In the genomic region with DNA sequence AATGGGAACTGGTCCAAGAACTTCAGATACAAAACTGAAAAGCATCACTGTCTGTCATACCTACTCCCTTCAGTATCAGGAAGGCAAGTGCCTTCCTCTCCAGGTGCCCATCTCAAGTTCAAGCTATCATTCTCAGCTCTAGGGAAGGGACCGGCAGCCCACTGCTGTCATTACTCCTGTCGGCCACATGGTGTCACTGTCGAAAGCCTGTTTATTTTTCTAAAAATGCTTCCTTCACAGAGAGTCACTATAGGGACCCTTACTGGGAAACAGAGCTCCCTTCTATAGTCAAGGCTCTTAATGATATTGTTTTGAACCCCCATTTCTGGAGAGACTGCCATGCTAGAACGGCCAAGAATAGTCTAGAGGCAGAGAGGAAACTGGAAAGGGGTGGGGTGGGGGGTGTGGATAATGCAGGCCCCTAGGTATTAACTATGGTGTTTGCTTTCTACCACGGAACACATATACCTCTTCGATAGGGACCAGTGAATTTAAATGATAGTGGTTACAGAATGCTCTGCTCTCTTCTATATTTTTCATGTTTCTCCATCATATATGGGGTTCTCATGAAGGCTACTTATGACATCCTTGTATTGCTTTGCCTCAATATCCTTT, we compare ENCODE assay signal across 9 mouse cellular contexts. TPM values are rescaled to one million over a fixed set of nuclear protein-coding genes. Genes with fewer than 3 reads are reported as not detected.
DNase-seq lines count a peak whose midpoint lies in the region; ATAC-seq and TF ChIP-seq lines count a peak whose summit lies in the region.
"Had no signal": no experiment of that assay in that cellular context is flagged by ENCODE, and none has a peak within 500 bp of the region (broad histone marks: within the 10 kb centered on the region; RNA-seq: fewer than 3 reads in every experiment).

No protein-coding gene starts in this region.

- no peak overlapping the region for H3K4me3 ChIP-seq in testis, adult 2 months (ENCODE audit: control insufficient read depth, low read depth, low read length)
- H3K4me3 ChIP-seq in kidney, embryonic 15.5 days (replicated peaks) = no peak overlapping the region
- no peak overlapping the region for H3K4me3 ChIP-seq in lung, embryonic 14.5 days (ENCODE audit: low read depth, low read length)
- H3K4me3 ChIP-seq: erythroblast, embryonic 14.5 days had no signal

- H3K4me1 ChIP-seq in testis, adult 2 months (ENCODE audit: control insufficient read depth, insufficient read depth, low read length) = no peaks in the 10 kb centered on the region
- no peaks in the 10 kb centered on the region for H3K4me1 ChIP-seq in kidney, embryonic 15.5 days
- H3K4me1 ChIP-seq in lung, embryonic 14.5 days (ENCODE audit: insufficient read depth) = no peaks in the 10 kb centered on the region

- no peaks in the 10 kb centered on the region for H3K27me3 ChIP-seq in testis, adult 2 months (ENCODE audit: control insufficient read depth, insufficient read depth, low read length)
- no peaks in the 10 kb centered on the region for H3K27me3 ChIP-seq in kidney, embryonic 15.5 days
- H3K27me3 ChIP-seq in lung, embryonic 14.5 days (ENCODE audit: insufficient read depth, low read length) = no peaks in the 10 kb centered on the region

- no peak for TF ChIP-seq POLR2A in testis, adult 2 months (IDR thresholded peaks at IDR 0.05; ENCODE audit: control insufficient read depth, low read depth, low read length)

- TF ChIP-seq CTCF in testis, adult 2 months (IDR thresholded peaks at IDR 0.05; ENCODE audit: control insufficient read depth, insufficient read depth, insufficient replicate concordance, low read depth, low read length) = peak; percentile 67; the same call in 1 of the 2 replicates
- TF ChIP-seq CTCF in lung, embryonic 14.5 days (IDR thresholded peaks at IDR 0.05; ENCODE audit: low read depth) = peak; percentile 86

- no peak overlapping the region for H3K4me2 ChIP-seq in kidney, embryonic 15.5 days
- H3K4me2 ChIP-seq in lung, embryonic 14.5 days = no peak overlapping the region

- no peak overlapping the region for H3K9ac ChIP-seq in kidney, embryonic 15.5 days
- H3K9ac ChIP-seq in lung, embryonic 14.5 days = no peak overlapping the region

- peak; percentile 58; the same call in 1 of the 2 replicates for ATAC-seq in kidney, embryonic 15.5 days (replicated peaks; ENCODE audit: low FRiP score)
- ATAC-seq in lung, embryonic 14.5 days (ENCODE audit: insufficient read depth) = peak; percentile 83

- no peaks in the 10 kb centered on the region for H3K9me3 ChIP-seq in kidney, embryonic 15.5 days (replicated peaks)
- no peaks in the 10 kb centered on the region for H3K9me3 ChIP-seq in lung, embryonic 14.5 days (ENCODE audit: low read depth, low read length)

- H3K36me3 ChIP-seq in testis, adult 2 months (ENCODE audit: control insufficient read depth, insufficient read depth, low read length) = no peaks in the 10 kb centered on the region
- no peaks in the 10 kb centered on the region for H3K36me3 ChIP-seq in kidney, embryonic 15.5 days
- H3K36me3 ChIP-seq in lung, embryonic 14.5 days (ENCODE audit: insufficient read depth) = no peaks in the 10 kb centered on the region

- DNase-seq in testis, postnatal 14 days (ENCODE audit: low spot score) = no peak
- DNase-seq in cerebellum, adult 8-10 months = peak; percentile 11
- peak; percentile 45 to 64 for DNase-seq in frontal cortex, postnatal 36 days (ENCODE audit: low spot score in 2 of 2)
- peak; percentile 81 for DNase-seq in lung, embryonic 14.5 days
- peak; percentile 13 for DNase-seq in retina, postnatal 7 days (ENCODE audit: low read depth, low spot score)
- no peak for DNase-seq in spleen, adult 18-20 months

- 35% methylated on average over 6 of the region's 6 CpGs for WGBS in kidney, embryonic 15.5 days
- 31% methylated on average over 6 of the region's 6 CpGs for WGBS in lung, embryonic 14.5 days

- H3K27ac ChIP-seq in testis, adult 2 months (ENCODE audit: control insufficient read depth, insufficient read depth, low read depth, low read length) = no peak overlapping the region
- no peak overlapping the region for H3K27ac ChIP-seq in kidney, embryonic 15.5 days
- no peak overlapping the region for H3K27ac ChIP-seq in lung, embryonic 14.5 days (ENCODE audit: low read depth)

RNA-seq across cellular contexts. Expression of a gene that starts 34.1 kb away (rescaled TPM):
- 3.9 and 4.2 TPM in 2 replicates for polyA plus RNA-seq in testis, adult 2 months (2012; rRNA removed)
- polyA plus RNA-seq in kidney, embryonic 15.5 days (2015; fragmentation: Nextera tagmentation; extraction: Ambion mirVana) = 199 and 212 TPM in 2 replicates
- 53.8 and 60.9 TPM in 2 replicates for polyA plus RNA-seq in lung, embryonic 14.5 days (2014; fragmentation: Nextera tagmentation; extraction: Ambion mirVana)
- polyA plus RNA-seq: erythroblast, embryonic 14.5 days had no signal

Comparison
In these comparisons a context has a peak if more than half of its experiments do, and no peak if none do; other contexts are left out.
1. DNase-seq: peak in cerebellum, adult 8-10 months (single experiment), frontal cortex, postnatal 36 days (2 of 2), lung, embryonic 14.5 days (single experiment) and retina, postnatal 7 days (single experiment); none in testis, postnatal 14 days (single experiment) and spleen, adult 18-20 months (0 of 2).
2. RNA of a gene that starts 34.1 kb away (polyA plus RNA-seq): 199 to 212 TPM in kidney, embryonic 15.5 days and 53.8 to 60.9 TPM in lung, embryonic 14.5 days; 3.9 to 4.2 TPM in testis, adult 2 months; every median in the first group is over 10 times any median in the second.